Mouse (Mus musculus) kidney, embryonic 16.5 days (tissue): ENCODE results near the gene Cldn17. TPM values are rescaled to one million over a fixed set of nuclear protein-coding genes. Genes with fewer than 3 reads are reported as not detected.

Experiments
- polyA plus RNA-seq: library from polyadenylated mRNA; unstranded; fragments of >200 nt; fragmentation: Nextera tagmentation; extraction: Ambion mirVana; gene quantifications from 2 replicates; pipeline ENCODE4 v1.2.1, GENCODE M21; 2015

Gene Cldn17
- polyA plus RNA-seq, 1 experiment from 2014 or later, result not detected

Other genes with a start within 250 kb of the Cldn17 start
- gene Grik1, start 216.7 kb downstream of the Cldn17 start, polyA plus RNA-seq, result 1.8 and 2.2 TPM in 2 replicates
- 140 and 143 TPM in 2 replicates for gene Cldn8, start 56.2 kb upstream of the Cldn17 start, polyA plus RNA-seq
- gene Krtap24-1, start 105.3 kb upstream of the Cldn17 start, polyA plus RNA-seq, result not detected in 2 replicates
- gene 2310079G19Rik, start 120.7 kb upstream of the Cldn17 start, polyA plus RNA-seq, result not detected in 2 replicates
- not detected in 2 replicates for gene Krtap26-1, start 140.8 kb upstream of the Cldn17 start, polyA plus RNA-seq
- not detected in 2 replicates for gene Krtap27-1, start 164.7 kb upstream of the Cldn17 start, polyA plus RNA-seq
- gene 2310061N02Rik, start 201.0 kb upstream of the Cldn17 start, polyA plus RNA-seq, result not detected in 2 replicates
- gene Krtap13-1, start 221.9 kb upstream of the Cldn17 start, polyA plus RNA-seq, result not detected in 2 replicates
- not detected in 2 replicates for gene Krtap13, start 244.7 kb upstream of the Cldn17 start, polyA plus RNA-seq